Mouse (Mus musculus): Measurements from ENCODE around the gene Rps3a1. TPM values are rescaled to one million over a fixed set of nuclear protein-coding genes. Genes with fewer than 3 reads are reported as not detected.

Rps3a1 gene
- total and polyA plus RNA-seq, 3 experiments = 80.9 to 886 (median 470) TPM

DNA sequence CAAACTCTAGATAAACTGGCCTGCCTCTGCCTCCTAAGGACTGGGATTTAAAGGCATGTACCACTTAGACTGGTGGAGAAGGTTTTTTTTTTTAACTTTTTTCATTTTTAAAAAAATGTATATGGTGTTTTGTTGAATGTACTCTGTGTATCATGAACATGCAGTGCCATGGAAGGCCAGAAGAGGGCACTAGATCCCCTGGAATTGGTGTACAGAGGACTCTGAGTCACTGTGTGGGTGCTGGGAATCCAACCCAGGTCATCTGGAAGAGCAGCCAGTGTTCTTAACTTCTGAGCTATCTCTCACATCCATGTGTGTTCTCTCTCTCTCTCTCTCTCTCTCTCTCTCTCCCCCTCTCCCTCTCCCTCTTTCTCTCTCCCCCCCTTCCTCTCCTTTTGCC, 20.3 kb downstream of the Rps3a1 start:
- H3K9me3 ChIP-seq (replicated peaks) = peaks cover 5% of the 10 kb centered on the region; the same call in 1 of the 2 replicates
- DNase-seq (ENCODE audit: low spot score) (no peak), ATAC-seq (ENCODE audit: extremely low read depth, insufficient number of reproducible peaks, low FRiP score, poor library complexity, severe bottlenecking) (no peak)
- H3K27me3 ChIP-seq (ENCODE audit: insufficient read depth, low read length) = peaks cover 9% of the 10 kb centered on the region; the same call in 1 of the 2 replicates
- H3K36me3 ChIP-seq (replicated peaks) = no peaks in the 10 kb centered on the region
- peaks cover 29% of the 10 kb centered on the region for H3K4me1 ChIP-seq (ENCODE audit: insufficient read depth, low read depth, low read length)
- H3K4me3 ChIP-seq (ENCODE audit: low read depth, low read length) = no peak overlapping the region
- TF ChIP-seq CTCF (IDR thresholded peaks at IDR 0.05; ENCODE audit: low read depth, low read length) (no peak), GATA2 (IDR thresholded peaks at IDR 0.05; ENCODE audit: borderline replicate concordance, low read depth, low read length) (no peak), GATA1 (IDR thresholded peaks at IDR 0.05; ENCODE audit: borderline replicate concordance, low read length) (no peak)

DNA sequence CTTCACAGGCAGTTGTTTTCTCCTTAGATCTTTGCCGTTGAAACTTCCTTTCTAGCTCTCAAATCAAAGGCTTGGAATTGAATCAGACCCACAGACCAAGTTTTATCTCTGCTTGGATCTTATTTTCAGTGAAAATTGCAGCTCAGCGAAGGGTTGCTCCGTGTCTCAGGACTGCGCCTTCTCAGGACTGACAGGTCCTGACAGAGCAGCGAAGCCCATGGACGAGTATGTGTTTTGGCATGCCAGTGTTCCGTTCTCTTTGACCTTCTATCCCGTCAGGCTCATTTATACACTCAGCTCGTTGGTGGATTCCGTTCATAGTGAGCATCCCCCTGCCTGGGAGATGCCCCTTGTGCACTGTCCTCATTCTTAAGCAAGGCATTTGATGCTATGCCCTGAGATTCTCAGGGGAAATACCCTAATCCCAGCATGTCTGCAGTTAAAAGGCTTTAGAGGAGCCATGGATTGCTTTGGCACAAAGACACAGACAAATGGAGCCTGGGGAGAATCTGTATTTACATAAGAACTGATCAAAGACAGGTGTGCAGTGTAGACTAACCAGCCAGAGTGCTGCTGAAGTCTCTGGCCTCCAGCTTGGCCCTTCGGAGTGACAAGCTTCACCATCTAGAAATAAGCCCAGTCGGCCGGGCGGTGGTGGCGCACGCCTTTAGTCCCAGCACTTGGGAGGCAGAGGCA, 23.1 kb downstream of the Rps3a1 start:
- ATAC-seq (ENCODE audit: extremely low read depth, insufficient number of reproducible peaks, low FRiP score, poor library complexity, severe bottlenecking) = no peak

DNA sequence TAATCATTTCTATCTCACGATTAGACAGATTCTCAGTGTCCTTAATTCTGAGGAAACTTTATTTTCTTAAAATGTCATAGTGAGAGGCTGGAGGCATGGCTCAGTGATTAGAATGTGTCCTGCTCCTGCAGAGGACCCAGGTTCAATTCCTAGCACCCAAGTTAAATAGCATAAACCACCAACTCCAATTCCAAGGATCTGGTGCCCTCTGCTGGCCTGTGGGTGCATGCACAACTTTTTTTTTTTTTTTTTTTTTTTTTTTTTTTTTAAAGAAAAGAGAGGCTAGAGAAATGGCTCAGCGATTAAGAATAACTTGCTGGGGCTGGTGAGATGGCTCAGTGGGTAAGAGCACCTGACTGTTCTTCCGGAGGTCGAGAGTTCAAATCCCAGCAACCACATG, 25.6 kb downstream of the Rps3a1 start:
- DNase-seq (ENCODE audit: low spot score) (no peak), ATAC-seq (ENCODE audit: extremely low read depth, insufficient number of reproducible peaks, low FRiP score, poor library complexity, severe bottlenecking) (no peak)
- Histone ChIP-seq H3K27me3 (ENCODE audit: insufficient read depth, low read length) (no peaks in the 10 kb centered on the region), H3K4me1 (ENCODE audit: insufficient read depth, low read depth, low read length) (peaks cover 23% of the 10 kb centered on the region), H3K4me3 (ENCODE audit: low read depth, low read length) (no peak overlapping the region), H3K36me3 (replicated peaks) (no peaks in the 10 kb centered on the region), H3K9me3 (replicated peaks) (peaks cover 7% of the 10 kb centered on the region)
- no peak for TF ChIP-seq TAL1 (conservative IDR thresholded peaks at IDR 0.05; ENCODE audit: low read depth, low read length)
- TF ChIP-seq GATA1 (IDR thresholded peaks at IDR 0.05; ENCODE audit: borderline replicate concordance, low read length) = no peak
- TF ChIP-seq POLR2AphosphoS5 (IDR thresholded peaks at IDR 0.05; ENCODE audit: insufficient replicate concordance, low read depth, low read length) = no peak
- no peak for TF ChIP-seq GATA2 (IDR thresholded peaks at IDR 0.05; ENCODE audit: borderline replicate concordance, low read depth, low read length)
- TF ChIP-seq CTCF (IDR thresholded peaks at IDR 0.05; ENCODE audit: low read depth, low read length) = 0 out of 2 replicates have a peak, but pooled peaks have one; percentile 5

More for the DNA sequence above, 23.1 kb downstream of the Rps3a1 start:
- H3K4me3 ChIP-seq (ENCODE audit: low read depth, low read length) = no peak overlapping the region
- peaks cover 35% of the 10 kb centered on the region for H3K4me1 ChIP-seq (ENCODE audit: insufficient read depth, low read depth, low read length)
- no peak for DNase-seq (ENCODE audit: low spot score)
- H3K27me3 ChIP-seq (ENCODE audit: insufficient read depth, low read length) = no peaks in the 10 kb centered on the region
- peaks cover 10% of the 10 kb centered on the region for H3K9me3 ChIP-seq (replicated peaks)
- no peaks in the 10 kb centered on the region for H3K36me3 ChIP-seq (replicated peaks)
- no peak for TF ChIP-seq GATA1 (IDR thresholded peaks at IDR 0.05; ENCODE audit: borderline replicate concordance, low read length)
- TF ChIP-seq POLR2AphosphoS5 (IDR thresholded peaks at IDR 0.05; ENCODE audit: insufficient replicate concordance, low read depth, low read length) = no peak
- no peak for TF ChIP-seq CTCF (IDR thresholded peaks at IDR 0.05; ENCODE audit: low read depth, low read length)
- no peak for TF ChIP-seq TAL1 (conservative IDR thresholded peaks at IDR 0.05; ENCODE audit: low read depth, low read length)

DNA sequence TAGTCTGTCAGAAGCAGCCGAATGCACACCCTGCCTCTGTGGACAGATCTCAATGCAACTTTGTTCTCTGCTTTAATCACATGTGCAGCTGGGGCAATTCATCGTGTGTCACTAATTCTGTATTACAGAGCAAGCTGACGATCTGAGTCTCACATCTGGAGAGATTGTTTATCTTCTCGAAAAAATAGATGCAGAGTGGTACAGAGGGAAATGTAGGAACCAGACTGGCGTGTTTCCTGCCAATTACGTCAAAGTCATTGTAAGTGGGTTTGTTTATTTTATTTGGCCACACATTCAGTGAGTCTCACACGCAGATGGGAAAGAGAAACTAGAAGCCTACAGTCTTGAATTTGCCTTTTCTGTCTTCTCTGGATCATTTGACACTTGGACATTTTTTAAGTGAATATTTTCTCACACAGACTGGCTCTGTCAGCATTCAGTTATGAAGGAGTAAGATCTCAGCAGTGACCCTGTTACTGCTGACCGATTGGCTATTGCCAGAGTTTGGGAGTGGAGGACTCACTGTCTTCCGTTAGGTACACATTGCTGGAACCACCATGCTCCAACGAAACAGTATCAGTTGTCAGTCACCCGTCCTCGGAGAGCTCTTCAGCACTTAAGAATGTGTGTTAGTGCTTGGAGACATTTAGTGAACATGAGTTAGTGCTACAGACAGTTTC, 27.7 kb downstream of the Rps3a1 start:
- H3K4me3 ChIP-seq (ENCODE audit: low read depth, low read length) = 0 out of 2 replicates have a peak overlapping the region, but pooled peaks have one; percentile 13
- H3K27me3 ChIP-seq (ENCODE audit: insufficient read depth, low read length) = no peaks in the 10 kb centered on the region
- peaks cover 22% of the 10 kb centered on the region for H3K4me1 ChIP-seq (ENCODE audit: insufficient read depth, low read depth, low read length)
- no peaks in the 10 kb centered on the region for H3K36me3 ChIP-seq (replicated peaks)
- ATAC-seq (ENCODE audit: extremely low read depth, insufficient number of reproducible peaks, low FRiP score, poor library complexity, severe bottlenecking) (peak; percentile 15), DNase-seq (ENCODE audit: low spot score) (peak; percentile 21)
- TF ChIP-seq CTCF (IDR thresholded peaks at IDR 0.05; ENCODE audit: low read depth, low read length) (no peak), GATA2 (IDR thresholded peaks at IDR 0.05; ENCODE audit: borderline replicate concordance, low read depth, low read length) (no peak), GATA1 (IDR thresholded peaks at IDR 0.05; ENCODE audit: borderline replicate concordance, low read length) (no peak), POLR2AphosphoS5 (IDR thresholded peaks at IDR 0.05; ENCODE audit: insufficient replicate concordance, low read depth, low read length) (no peak), TAL1 (conservative IDR thresholded peaks at IDR 0.05; ENCODE audit: low read depth, low read length) (no peak)
- peaks cover 5% of the 10 kb centered on the region for H3K9me3 ChIP-seq (replicated peaks)

DNA sequence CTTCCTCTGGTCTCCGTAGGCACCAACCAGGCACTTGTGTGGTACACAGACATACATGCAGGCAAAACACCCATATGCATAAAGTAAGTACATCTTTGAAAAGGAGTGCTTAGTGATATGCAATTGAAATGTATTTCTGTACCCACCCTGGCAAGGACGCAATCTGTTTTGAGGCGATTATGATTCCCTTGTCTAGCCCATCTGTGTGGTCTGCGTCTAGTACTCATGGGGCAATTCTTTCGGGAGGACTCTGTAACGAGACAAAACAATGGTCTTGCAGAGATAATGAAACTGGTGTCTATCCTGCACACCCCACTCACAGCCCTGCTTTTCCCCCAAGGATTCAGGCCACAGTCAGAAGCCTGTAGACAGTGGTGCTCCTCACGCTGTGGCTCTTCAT, 29.7 kb downstream of the Rps3a1 start:
- DNase-seq (ENCODE audit: low spot score) (no peak), ATAC-seq (ENCODE audit: extremely low read depth, insufficient number of reproducible peaks, low FRiP score, poor library complexity, severe bottlenecking) (no peak)
- no peak overlapping the region for H3K4me3 ChIP-seq (ENCODE audit: low read depth, low read length)
- no peak for TF ChIP-seq GATA1 (IDR thresholded peaks at IDR 0.05; ENCODE audit: borderline replicate concordance, low read length)
- TF ChIP-seq TAL1 (conservative IDR thresholded peaks at IDR 0.05; ENCODE audit: low read depth, low read length) = no peak
- TF ChIP-seq GATA2 (IDR thresholded peaks at IDR 0.05; ENCODE audit: borderline replicate concordance, low read depth, low read length) = no peak
- no peak for TF ChIP-seq CTCF (IDR thresholded peaks at IDR 0.05; ENCODE audit: low read depth, low read length)
- TF ChIP-seq POLR2AphosphoS5 (IDR thresholded peaks at IDR 0.05; ENCODE audit: insufficient replicate concordance, low read depth, low read length) = no peak
- H3K4me1 ChIP-seq (ENCODE audit: insufficient read depth, low read depth, low read length) = peaks cover 34% of the 10 kb centered on the region
- H3K27me3 ChIP-seq (ENCODE audit: insufficient read depth, low read length) = no peaks in the 10 kb centered on the region
- no peaks in the 10 kb centered on the region for H3K36me3 ChIP-seq (replicated peaks)
- peaks cover 5% of the 10 kb centered on the region for H3K9me3 ChIP-seq (replicated peaks)

DNA sequence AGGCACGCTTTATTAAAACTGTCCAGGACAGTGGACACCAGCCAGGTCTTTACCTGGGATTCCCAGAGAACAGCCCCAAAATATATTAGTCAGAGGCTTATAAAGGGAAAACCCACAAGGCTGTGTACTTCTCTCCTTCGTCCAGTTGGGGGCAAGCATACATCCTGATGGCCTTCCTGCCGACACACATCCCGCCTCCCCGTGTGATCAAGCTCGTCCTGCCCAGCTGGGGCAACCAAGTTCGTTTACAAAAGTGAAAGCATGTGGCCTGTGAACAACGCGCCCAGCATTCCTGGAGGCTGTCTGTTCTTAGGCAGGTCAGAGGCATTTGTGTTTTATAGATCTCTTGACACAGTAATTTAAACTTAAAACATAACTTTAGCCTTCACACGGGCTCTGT, 32.4 kb downstream of the Rps3a1 start:
- Histone ChIP-seq H3K4me3 (ENCODE audit: low read depth, low read length) (no peak overlapping the region), H3K9me3 (replicated peaks) (peaks cover 3% of the 10 kb centered on the region; the same call in 1 of the 2 replicates), H3K36me3 (replicated peaks) (no peaks in the 10 kb centered on the region), H3K4me1 (ENCODE audit: insufficient read depth, low read depth, low read length) (peaks cover 31% of the 10 kb centered on the region), H3K27me3 (ENCODE audit: insufficient read depth, low read length) (no peaks in the 10 kb centered on the region)
- ATAC-seq (ENCODE audit: extremely low read depth, insufficient number of reproducible peaks, low FRiP score, poor library complexity, severe bottlenecking) (peak; percentile 48; the same call in 1 of the 2 replicates), DNase-seq (ENCODE audit: low spot score) (no peak)
- TF ChIP-seq CTCF (IDR thresholded peaks at IDR 0.05; ENCODE audit: low read depth, low read length) (no peak), GATA2 (IDR thresholded peaks at IDR 0.05; ENCODE audit: borderline replicate concordance, low read depth, low read length) (no peak), TAL1 (conservative IDR thresholded peaks at IDR 0.05; ENCODE audit: low read depth, low read length) (no peak), GATA1 (IDR thresholded peaks at IDR 0.05; ENCODE audit: borderline replicate concordance, low read length) (no peak), POLR2AphosphoS5 (IDR thresholded peaks at IDR 0.05; ENCODE audit: insufficient replicate concordance, low read depth, low read length) (no peak)

All from G1E (cell line).